Mouse (Mus musculus) hindbrain, embryonic 12.5 days (tissue): Measurements from ENCODE around the gene Dpp8. TPM values are rescaled to one million over a fixed set of nuclear protein-coding genes. Genes with fewer than 3 reads are reported as not detected.

Experiments used
- ATAC-seq: fragments of 200-750 bp; cut with Nextera tagmentation; 2 replicates; pipeline ENCODE4 v1.8.0; 2017; ENCODE audit warnings: moderate TSS enrichment; ENCODE audit not compliant: low FRiP score
- H3K27ac ChIP-seq: fragments of 300-500 bp; sonication (generic); 2 replicates; pipeline ENCODE4 v1.5.1; 2016; ENCODE audit warnings: mild to moderate bottlenecking
- H3K27me3 ChIP-seq: fragments of 300-500 bp; sonication (generic); 2 replicates; pipeline ENCODE4 v1.6.1; 2016; ENCODE audit warnings: mild to moderate bottlenecking
- H3K36me3 ChIP-seq: fragments of 300-500 bp; sonication (generic); 2 replicates; pipeline ENCODE4 v1.6.1; 2016; ENCODE audit warnings: mild to moderate bottlenecking
- H3K4me1 ChIP-seq: fragments of 300-500 bp; sonication (generic); 2 replicates; pipeline ENCODE4 v1.6.1; 2016
- H3K4me2 ChIP-seq: fragments of 300-500 bp; sonication (generic); replicated peaks from 2 replicates; pipeline ENCODE4 v1.6.1; 2016; ENCODE audit warnings: mild to moderate bottlenecking
- H3K4me3 ChIP-seq: fragments of 300-500 bp; sonication (generic); 2 replicates; pipeline ENCODE4 v1.5.1; 2016; ENCODE audit warnings: mild to moderate bottlenecking
- H3K9ac ChIP-seq: fragments of 300-500 bp; sonication (generic); 2 replicates; pipeline ENCODE4 v1.6.1; 2016; ENCODE audit warnings: mild to moderate bottlenecking, moderate library complexity
- H3K9me3 ChIP-seq: fragments of 300-500 bp; sonication (generic); replicated peaks from 2 replicates; pipeline ENCODE4 v1.6.1; 2016; ENCODE audit warnings: mild to moderate bottlenecking
- WGBS: fragments of 180-500 bp; shearing (Covaris S2); methylation state at CpG from one replicate; pipeline ENCODE4 v1.1.7; 2016; 5-methylcytosine and 5-hydroxymethylcytosine counted together
- polyA plus RNA-seq: library from polyadenylated mRNA; unstranded; fragments of >200 nt; fragmentation: Nextera tagmentation; extraction: Ambion mirVana; gene quantifications from 2 replicates; pipeline ENCODE4 v1.2.1, GENCODE M21; 2016

The Dpp8 gene
- polyA plus RNA-seq, 1 experiment from 2014 or later = 56.8 TPM

GRCm38 (mm10) chr9:65102377-65103172 lies 70.4 kb downstream of the Dpp8 start:
- Histone ChIP-seq H3K4me2 (peak overlapping the region; percentile 93), H3K9ac (peak overlapping the region; percentile 89), H3K4me1 (peaks cover 34% of the 10 kb centered on the region), H3K4me3 (peak overlapping the region; percentile 83), H3K36me3 (no peaks in the 10 kb centered on the region), H3K9me3 (0 out of 2 replicates have a peak, but pooled peaks cover 4% of the 10 kb centered on the region), H3K27me3 (no peaks in the 10 kb centered on the region), H3K27ac (peak overlapping the region; percentile 84)
- ATAC-seq = peak; percentile 77
- under 1% methylated on average over 35 of the region's 36 CpGs for WGBS

GRCm38 (mm10) chr9:65103173-65103752 lies 71.0 kb downstream of the Dpp8 start:
- peak overlapping the region; percentile 84 for H3K27ac ChIP-seq
- no peaks in the 10 kb centered on the region for H3K27me3 ChIP-seq
- 21% methylated on average over 8 of the region's 8 CpGs for WGBS
- H3K4me3 ChIP-seq = peak overlapping the region; percentile 83
- H3K9ac ChIP-seq = peak overlapping the region; percentile 89; the same call in 1 of the 2 replicates
- ATAC-seq = no peak
- H3K4me1 ChIP-seq = peaks cover 34% of the 10 kb centered on the region
- 0 out of 2 replicates have a peak, but pooled peaks cover 4% of the 10 kb centered on the region for H3K9me3 ChIP-seq
- H3K36me3 ChIP-seq = no peaks in the 10 kb centered on the region
- peak overlapping the region; percentile 93 for H3K4me2 ChIP-seq

- H3K36me3 ChIP-seq = no peaks in the 10 kb centered on the region
- H3K27ac ChIP-seq = no peak overlapping the region
- H3K9ac ChIP-seq = no peak overlapping the region
- no peak overlapping the region for H3K4me3 ChIP-seq
- peaks cover 51% of the 10 kb centered on the region for H3K4me1 ChIP-seq
- no peak overlapping the region for H3K4me2 ChIP-seq
- no peaks in the 10 kb centered on the region for H3K27me3 ChIP-seq
- no peak for ATAC-seq
- no peaks in the 10 kb centered on the region for H3K9me3 ChIP-seq
- 91% methylated on average over 4 of the region's 4 CpGs for WGBS
Observed at GRCm38 (mm10) chr9:65106821-65107220, 74.6 kb downstream of the Dpp8 start.

- Histone ChIP-seq H3K9me3 (no peaks in the 10 kb centered on the region), H3K27ac (no peak overlapping the region), H3K4me2 (no peak overlapping the region), H3K4me3 (no peak overlapping the region), H3K27me3 (no peaks in the 10 kb centered on the region), H3K36me3 (no peaks in the 10 kb centered on the region), H3K9ac (no peak overlapping the region), H3K4me1 (peaks cover 43% of the 10 kb centered on the region)
- WGBS = 91% methylated on average over 1 of the region's 1 CpGs
- ATAC-seq = no peak
Observed at GRCm38 (mm10) chr9:65107893-65108292, 75.7 kb downstream of the Dpp8 start.

- Histone ChIP-seq H3K9ac (0 out of 2 replicates have a peak overlapping the region, but pooled peaks have one; percentile 2), H3K27me3 (no peaks in the 10 kb centered on the region), H3K9me3 (no peaks in the 10 kb centered on the region), H3K36me3 (no peaks in the 10 kb centered on the region), H3K4me2 (peak overlapping the region; percentile 31), H3K4me3 (peak overlapping the region; percentile 7; the same call in 1 of the 2 replicates), H3K4me1 (peaks cover 31% of the 10 kb centered on the region), H3K27ac (peak overlapping the region; percentile 90)
- peak; percentile 80 for ATAC-seq
- WGBS = 6% methylated on average over 24 of the region's 24 CpGs
Observed at GRCm38 (mm10) chr9:65109132-65110072, 77.2 kb downstream of the Dpp8 start.

GRCm38 (mm10) chr9:65111698-65112097 lies 79.5 kb downstream of the Dpp8 start:
- no peaks in the 10 kb centered on the region for H3K27me3 ChIP-seq
- H3K9ac ChIP-seq = no peak overlapping the region
- no peaks in the 10 kb centered on the region for H3K9me3 ChIP-seq
- peaks cover 26% of the 10 kb centered on the region for H3K4me1 ChIP-seq
- no peaks in the 10 kb centered on the region for H3K36me3 ChIP-seq
- no peak overlapping the region for H3K27ac ChIP-seq
- WGBS = 90% methylated on average over 5 of the region's 5 CpGs
- no peak overlapping the region for H3K4me2 ChIP-seq
- no peak overlapping the region for H3K4me3 ChIP-seq
- no peak for ATAC-seq

- WGBS = 91% methylated on average over 2 of the region's 2 CpGs
Observed at GRCm38 (mm10) chr9:65113694-65114093, 81.5 kb downstream of the Dpp8 start.

GRCm38 (mm10) chr9:65115891-65116290 lies 83.7 kb downstream of the Dpp8 start:
- Histone ChIP-seq H3K4me2 (no peak overlapping the region), H3K36me3 (peaks cover 10% of the 10 kb centered on the region; the same call in 1 of the 2 replicates), H3K9ac (no peak overlapping the region), H3K27me3 (no peaks in the 10 kb centered on the region), H3K9me3 (no peaks in the 10 kb centered on the region), H3K27ac (no peak overlapping the region), H3K4me1 (0 out of 2 replicates have a peak, but pooled peaks cover 2% of the 10 kb centered on the region), H3K4me3 (no peak overlapping the region)
- 63% methylated on average over 2 of the region's 2 CpGs for WGBS
- ATAC-seq = no peak

More at GRCm38 (mm10) chr9:65113694-65114093, 81.5 kb downstream of the Dpp8 start:
- ATAC-seq = no peak
- H3K36me3 ChIP-seq = peaks cover 7% of the 10 kb centered on the region; the same call in 1 of the 2 replicates
- no peaks in the 10 kb centered on the region for H3K9me3 ChIP-seq
- peaks cover 22% of the 10 kb centered on the region for H3K4me1 ChIP-seq
- no peak overlapping the region for H3K27ac ChIP-seq
- H3K4me3 ChIP-seq = no peak overlapping the region
- H3K27me3 ChIP-seq = no peaks in the 10 kb centered on the region
- no peak overlapping the region for H3K4me2 ChIP-seq
- no peak overlapping the region for H3K9ac ChIP-seq

- no peaks in the 10 kb centered on the region for H3K9me3 ChIP-seq
- no peak overlapping the region for H3K9ac ChIP-seq
- H3K27me3 ChIP-seq = peaks cover 9% of the 10 kb centered on the region
- H3K4me3 ChIP-seq = no peak overlapping the region
- no peak for ATAC-seq
- H3K27ac ChIP-seq = no peak overlapping the region
- peaks cover 10% of the 10 kb centered on the region; the same call in 1 of the 2 replicates for H3K36me3 ChIP-seq
- WGBS = 68% methylated on average over 2 of the region's 2 CpGs
- peaks cover 2% of the 10 kb centered on the region; the same call in 1 of the 2 replicates for H3K4me1 ChIP-seq
- no peak overlapping the region for H3K4me2 ChIP-seq
Observed at GRCm38 (mm10) chr9:65117516-65117915, 85.3 kb downstream of the Dpp8 start.

- Histone ChIP-seq H3K4me1 (peaks cover 12% of the 10 kb centered on the region), H3K4me3 (no peak overlapping the region)
- 0 out of 2 replicates have a peak, but pooled peaks have one; percentile 24 for ATAC-seq
Observed at GRCm38 (mm10) chr9:65120935-65121334, 88.7 kb downstream of the Dpp8 start.

GRCm38 (mm10) chr9:65122545-65122944 lies 90.3 kb downstream of the Dpp8 start:
- ATAC-seq = no peak
- peak overlapping the region; percentile 36 for H3K4me2 ChIP-seq

More at GRCm38 (mm10) chr9:65120935-65121334, 88.7 kb downstream of the Dpp8 start:
- Histone ChIP-seq H3K9ac (no peak overlapping the region), H3K9me3 (no peaks in the 10 kb centered on the region), H3K27me3 (peaks cover 28% of the 10 kb centered on the region), H3K27ac (no peak overlapping the region), H3K4me2 (no peak overlapping the region), H3K36me3 (peaks cover 10% of the 10 kb centered on the region; the same call in 1 of the 2 replicates)
- 9% methylated on average over 3 of the region's 3 CpGs for WGBS

More at GRCm38 (mm10) chr9:65122545-65122944, 90.3 kb downstream of the Dpp8 start:
- Histone ChIP-seq H3K27ac (no peak overlapping the region), H3K27me3 (peaks cover 28% of the 10 kb centered on the region), H3K4me3 (no peak overlapping the region), H3K9me3 (no peaks in the 10 kb centered on the region), H3K9ac (no peak overlapping the region), H3K36me3 (peaks cover 17% of the 10 kb centered on the region), H3K4me1 (peaks cover 12% of the 10 kb centered on the region)
- 15% methylated on average over 18 of the region's 18 CpGs for WGBS
